Comparison of ENCODE assay signal across 12 mouse cellular contexts in the genomic region with DNA sequence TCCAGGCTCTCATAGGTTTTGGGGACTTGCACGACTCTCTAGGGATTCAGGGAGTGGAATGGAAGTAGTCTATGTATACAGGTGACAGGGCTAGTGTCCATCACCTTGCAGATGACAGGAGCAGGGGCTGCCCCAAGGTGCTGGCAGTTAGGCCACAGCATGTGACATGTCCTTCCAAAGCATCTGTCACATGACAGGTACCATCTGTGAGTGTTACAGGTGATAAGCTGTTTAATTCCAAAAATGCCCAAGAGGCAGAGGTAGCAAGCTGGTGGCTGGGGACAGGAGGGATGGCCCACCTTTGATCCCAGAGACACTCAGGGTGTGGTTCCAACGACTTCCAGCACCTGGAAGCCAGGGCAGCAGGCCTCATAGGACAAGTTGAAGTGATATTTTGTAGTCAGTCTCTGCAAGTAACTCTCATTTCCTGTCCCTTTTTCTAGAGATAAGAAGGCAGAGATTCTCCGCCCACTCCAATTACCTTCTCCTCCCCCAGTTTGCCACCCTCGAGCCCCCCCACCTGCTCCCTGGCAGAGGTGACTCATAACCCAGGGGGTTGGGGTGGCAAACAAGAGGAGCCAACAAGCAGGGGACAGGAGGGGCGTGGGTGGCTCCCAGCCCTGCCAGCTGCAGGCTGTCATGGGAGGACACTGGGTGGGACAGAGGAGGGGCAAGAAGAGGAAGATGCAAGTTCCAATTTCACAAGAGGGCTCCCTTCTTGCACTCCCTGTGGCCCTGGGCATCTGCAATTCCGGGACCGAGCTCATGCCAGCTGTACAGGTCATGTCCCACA. TPM values are rescaled to one million over a fixed set of nuclear protein-coding genes. Genes with fewer than 3 reads are reported as not detected.
A peak's percentile ranks its signal among the peaks of the same experiment; 100 is the strongest.
DNase-seq lines count a peak whose midpoint lies in the region; ATAC-seq and TF ChIP-seq lines count a peak whose summit lies in the region.
"Had no signal": no experiment of that assay in that cellular context is flagged by ENCODE, and none has a peak within 500 bp of the region (broad histone marks: within the 10 kb centered on the region; RNA-seq: fewer than 3 reads in every experiment).

No protein-coding gene starts in this region.

- no peak overlapping the region for H3K9ac ChIP-seq in kidney, embryonic 16.5 days (replicated peaks; ENCODE audit: low read length)
- H3K9ac ChIP-seq in forebrain, postnatal 0 days = no peak overlapping the region
- H3K9ac ChIP-seq: liver, embryonic 14.5 days had no signal

- no peaks in the 10 kb centered on the region for H3K36me3 ChIP-seq in kidney, embryonic 16.5 days (ENCODE audit: insufficient read depth, low read length)
- peaks cover 17% of the 10 kb centered on the region; the same call in 1 of the 2 replicates for H3K36me3 ChIP-seq in forebrain, postnatal 0 days (ENCODE audit: insufficient read depth)

- no peak overlapping the region for H3K4me3 ChIP-seq in kidney, embryonic 16.5 days (ENCODE audit: low read length)
- H3K4me3 ChIP-seq in bone marrow, adult 2 months (replicated peaks; ENCODE audit: control insufficient read depth, low read depth, low read length) = no peak overlapping the region
- H3K4me3 ChIP-seq in forebrain, postnatal 0 days (ENCODE audit: low read depth, low read length) = no peak overlapping the region
- no peak overlapping the region for H3K4me3 ChIP-seq in lung, adult 2 months (replicated peaks; ENCODE audit: extremely low read depth, low read depth, low read length)

- H3K4me2 ChIP-seq in kidney, embryonic 16.5 days (replicated peaks; ENCODE audit: low read depth, low read length) = no peak overlapping the region
- no peak overlapping the region for H3K4me2 ChIP-seq in forebrain, postnatal 0 days (ENCODE audit: low read depth)

- DNase-seq in kidney, adult 11 months = no peak
- peak; percentile 78 for DNase-seq in CD4-positive, CD25-positive, alpha-beta regulatory T cell, adult 2 months (ENCODE audit: low read depth, low spot score)
- no peak for DNase-seq in Muller cell, postnatal 12 days (ENCODE audit: inconsistent ontology term)
- no peak for DNase-seq in forebrain, postnatal 0 days
- DNase-seq in lung, adult 2 months = no peak
- DNase-seq: heart, postnatal 36 days; midbrain, embryonic 14.5 days had no signal

- no peak for TF ChIP-seq CTCF in bone marrow, adult 2 months (IDR thresholded peaks at IDR 0.05; ENCODE audit: control insufficient read depth, insufficient read depth, low read length)
- no peak for TF ChIP-seq CTCF in forebrain, postnatal 0 days (IDR thresholded peaks at IDR 0.05; ENCODE audit: low read depth)
- TF ChIP-seq CTCF in lung, adult 2 months (IDR thresholded peaks at IDR 0.05; ENCODE audit: insufficient read depth, low read length) = no peak

- no peak for TF ChIP-seq POLR2A in bone marrow, adult 2 months (IDR thresholded peaks at IDR 0.05; ENCODE audit: borderline replicate concordance, control insufficient read depth, low read depth, low read length)
- no peak for TF ChIP-seq POLR2A in lung, adult 2 months (IDR thresholded peaks at IDR 0.05; ENCODE audit: borderline replicate concordance, extremely low read depth, low read depth, low read length)

- ATAC-seq in kidney, embryonic 16.5 days (ENCODE audit: low FRiP score, low TSS enrichment) = peak; percentile 39; the same call in 1 of the 2 replicates
- ATAC-seq in neutrophil, adult 5-6 weeks (ENCODE audit: extremely low read depth, insufficient number of reproducible peaks, low FRiP score, poor library complexity, severe bottlenecking) = peak; percentile 24
- ATAC-seq in forebrain, postnatal 0 days = no peak
- ATAC-seq: Patski had no signal

- H3K9me3 ChIP-seq in kidney, embryonic 16.5 days (ENCODE audit: low read length) = no peaks in the 10 kb centered on the region
- no peaks in the 10 kb centered on the region for H3K9me3 ChIP-seq in forebrain, postnatal 0 days (ENCODE audit: low read length)

- H3K27me3 ChIP-seq in kidney, embryonic 16.5 days (ENCODE audit: insufficient read depth, low read length) = no peaks in the 10 kb centered on the region
- no peaks in the 10 kb centered on the region for H3K27me3 ChIP-seq in forebrain, postnatal 0 days (ENCODE audit: insufficient read depth, low read length)
- H3K27me3 ChIP-seq: Patski had no signal

- no peak overlapping the region; the same call in 1 of the 2 replicates for H3K27ac ChIP-seq in kidney, embryonic 16.5 days (ENCODE audit: low read length)
- 0 out of 2 replicates have a peak overlapping the region, but pooled peaks have one; percentile 5 for H3K27ac ChIP-seq in bone marrow, adult 2 months (ENCODE audit: control insufficient read depth, insufficient read depth, low read depth, low read length, poor library complexity)
- H3K27ac ChIP-seq in forebrain, postnatal 0 days (ENCODE audit: low read depth, low read length) = no peak overlapping the region
- H3K27ac ChIP-seq: liver, embryonic 14.5 days had no signal

- WGBS in kidney, embryonic 16.5 days = 37% methylated on average over 7 of the region's 7 CpGs
- 24% methylated on average over 7 of the region's 7 CpGs for WGBS in bone marrow, adult 2 months
- WGBS in forebrain, postnatal 0 days = 65% methylated on average over 7 of the region's 7 CpGs
- 40% methylated on average over 7 of the region's 7 CpGs for WGBS in lung, adult 2 months

- peaks cover 35% of the 10 kb centered on the region for H3K4me1 ChIP-seq in kidney, embryonic 16.5 days (ENCODE audit: insufficient read depth, low read length)
- H3K4me1 ChIP-seq in bone marrow, adult 2 months (ENCODE audit: control insufficient read depth, insufficient read depth, low read length) = peaks cover 8% of the 10 kb centered on the region
- 0 out of 2 replicates have a peak, but pooled peaks cover 3% of the 10 kb centered on the region for H3K4me1 ChIP-seq in forebrain, postnatal 0 days (ENCODE audit: insufficient read depth)
- 0 out of 2 replicates have a peak, but pooled peaks cover 3% of the 10 kb centered on the region for H3K4me1 ChIP-seq in lung, adult 2 months (ENCODE audit: control insufficient read depth, insufficient read depth, low read length)

RNA-seq across cellular contexts. Expression of a gene that starts 47.7 kb away (rescaled TPM):
- polyA plus RNA-seq in kidney, embryonic 16.5 days (2015; fragmentation: Nextera tagmentation; extraction: Ambion mirVana) = 3.4 and 4.1 TPM in 2 replicates
- polyA plus RNA-seq in bone marrow, adult 2 months (2011; ENCODE audit: insufficient read depth, insufficient read length, low replicate concordance, missing spikeins) = 1.4 and 5.1 TPM in 2 replicates
- total RNA-seq in neutrophil, adult 5-6 weeks (2017) = 1.1 and 2.1 TPM in 2 replicates
- 271 and 284 TPM in 2 replicates for total RNA-seq in forebrain, postnatal 0 days (2014; rRNA removed)
- polyA plus RNA-seq in forebrain, postnatal 0 days (2015; fragmentation: Nextera tagmentation; extraction: Ambion mirVana) = 227 and 280 TPM in 2 replicates
- 13.8 and 17.8 TPM in 2 replicates for polyA plus RNA-seq in lung, adult 2 months (2012; rRNA removed)

Comparison
In these comparisons a context has a peak if more than half of its experiments do, and no peak if none do; other contexts are left out.
1. RNA of a gene that starts 47.7 kb away (polyA plus RNA-seq): 227 to 280 TPM in forebrain, postnatal 0 days; 13.8 to 17.8 TPM in lung, adult 2 months, 1.4 to 5.1 TPM in bone marrow, adult 2 months and 3.4 to 4.1 TPM in kidney, embryonic 16.5 days; every median in the first group is over 10 times any median in the second.